Mouse (Mus musculus): ENCODE measurements around the gene Gm21970.

Gm21970 gene

DNA sequence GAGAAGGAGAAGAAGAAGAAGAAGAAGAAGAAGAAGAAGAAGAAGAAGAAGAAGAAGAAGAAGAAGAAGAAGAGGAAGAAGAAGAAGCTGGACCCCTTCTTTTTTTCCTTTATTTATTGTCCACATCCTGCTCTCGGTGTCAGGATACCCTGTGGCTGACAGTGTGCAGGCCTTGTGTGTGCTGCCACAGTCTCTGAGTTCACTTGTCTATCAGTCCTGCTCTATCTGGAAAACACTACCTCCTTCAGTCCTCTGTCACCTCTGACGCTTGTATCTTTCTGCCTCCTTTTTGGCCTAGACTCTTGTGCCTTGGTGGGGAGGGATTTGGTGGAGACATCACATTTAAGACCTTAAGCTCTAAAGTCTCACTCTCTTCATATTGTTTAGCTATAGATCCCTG is 71.9 kb downstream of the Gm21970 start:
- DNase-seq (ENCODE audit: low read depth, low spot score): no peak

GRCm38 (mm10) chr16:91463836-91464400 is 72.4 kb downstream of the Gm21970 start:
- peak; percentile 40 for DNase-seq (ENCODE audit: low read depth, low spot score)

DNA sequence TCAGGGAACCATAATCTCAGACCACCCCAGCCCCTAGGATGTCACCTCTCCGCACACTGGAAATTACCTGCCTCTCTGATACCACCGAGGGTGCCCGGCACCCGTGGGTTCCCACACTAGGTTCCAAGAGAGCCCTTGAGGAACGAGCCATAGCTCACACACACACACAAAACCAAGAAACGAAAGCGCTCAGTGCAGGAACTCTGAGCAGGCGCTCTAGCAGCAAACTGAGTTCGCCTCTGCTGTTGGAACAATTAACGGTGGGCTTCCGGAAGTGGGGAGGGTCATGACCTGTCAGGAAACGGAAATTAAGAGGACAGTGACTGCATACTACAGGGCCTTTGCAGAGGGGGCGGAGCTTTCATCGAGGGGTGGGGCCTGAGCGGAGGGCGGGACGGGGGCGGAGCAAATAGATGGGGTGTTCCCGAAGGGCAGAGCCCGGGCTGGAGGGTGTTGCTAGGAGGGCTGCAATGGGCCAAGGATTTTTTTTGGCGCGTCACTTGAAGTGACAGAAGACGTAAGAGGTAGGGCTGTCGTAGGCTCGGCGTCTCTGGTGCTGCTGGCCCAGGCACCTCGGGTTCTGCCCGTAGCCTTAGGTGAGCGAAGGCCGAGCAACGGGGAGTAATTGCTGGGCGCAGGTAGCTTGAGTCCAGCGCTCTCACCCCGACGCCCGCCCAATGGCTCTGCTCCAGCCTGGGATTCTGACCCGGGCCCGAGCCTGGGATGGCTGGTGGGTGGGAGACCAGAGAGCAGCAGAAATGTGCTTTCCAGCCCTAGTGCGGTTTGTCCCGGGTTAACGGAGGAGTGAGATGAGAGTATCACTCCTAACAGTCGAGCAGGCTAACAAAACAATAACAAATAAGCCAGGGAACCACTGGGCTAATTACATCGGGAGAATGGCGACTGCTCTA is 73.3 kb downstream of the Gm21970 start:
- DNase-seq (ENCODE audit: low read depth, low spot score): peak; percentile 94

DNA sequence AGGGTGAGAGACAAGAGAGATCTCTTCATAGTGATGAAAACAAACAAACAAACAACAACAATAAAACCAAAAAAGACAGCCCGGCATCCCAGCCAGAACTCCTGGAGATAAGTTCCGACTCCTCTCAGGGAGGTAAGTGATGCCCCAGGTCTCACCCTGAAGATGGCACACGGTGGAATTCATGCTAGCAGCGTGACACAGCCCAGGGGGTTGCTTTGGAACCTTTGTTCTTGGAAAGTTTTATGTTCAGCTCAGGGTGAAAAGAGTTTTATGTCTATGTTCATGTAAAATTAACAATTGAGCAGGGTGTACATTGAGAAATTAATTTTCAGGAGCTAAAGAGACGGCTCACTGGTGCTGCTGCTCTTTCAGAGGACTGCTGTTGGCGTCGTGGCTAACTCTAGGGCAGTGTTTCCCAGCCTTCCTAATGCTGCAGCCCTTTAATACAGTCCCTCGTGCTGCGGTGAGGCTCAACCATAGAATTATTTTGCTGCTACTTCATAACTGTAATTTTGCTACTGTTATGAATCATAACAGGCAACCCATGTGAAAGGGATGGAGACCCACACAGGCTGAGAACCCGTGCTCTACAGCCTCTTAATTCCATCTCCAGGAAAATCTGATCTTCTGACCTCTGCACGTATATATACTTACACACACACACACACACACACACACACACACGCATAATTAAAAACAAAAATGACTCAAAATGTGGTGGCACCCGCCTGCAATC is 74.2 kb downstream of the Gm21970 start:
- DNase-seq (ENCODE audit: low read depth, low spot score): peak; percentile 52

DNA sequence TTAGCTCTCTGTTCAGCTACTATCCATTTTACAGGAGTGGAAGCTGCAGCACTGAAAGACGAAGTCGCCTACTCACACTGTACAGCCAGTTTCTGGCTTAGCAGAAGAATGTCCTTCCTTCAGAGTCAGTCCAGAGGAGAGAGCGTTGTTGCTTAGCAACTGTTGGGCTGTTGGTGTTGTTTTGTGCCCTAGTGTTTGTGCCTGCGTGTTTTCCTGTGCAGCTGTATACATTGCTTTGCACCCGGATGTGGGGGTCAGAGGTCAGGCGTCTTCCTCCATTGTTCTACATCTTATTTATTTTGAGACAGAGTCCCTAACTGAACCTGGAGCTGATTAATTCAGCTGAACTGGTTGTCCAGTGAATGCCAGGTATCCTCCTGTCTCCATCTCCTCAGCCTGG is 75.0 kb downstream of the Gm21970 start:
- peak; percentile 81 for DNase-seq (ENCODE audit: low read depth, low spot score)

Data from CD4-positive helper T cell, adult 2 months (primary cell).